In the genomic region with DNA sequence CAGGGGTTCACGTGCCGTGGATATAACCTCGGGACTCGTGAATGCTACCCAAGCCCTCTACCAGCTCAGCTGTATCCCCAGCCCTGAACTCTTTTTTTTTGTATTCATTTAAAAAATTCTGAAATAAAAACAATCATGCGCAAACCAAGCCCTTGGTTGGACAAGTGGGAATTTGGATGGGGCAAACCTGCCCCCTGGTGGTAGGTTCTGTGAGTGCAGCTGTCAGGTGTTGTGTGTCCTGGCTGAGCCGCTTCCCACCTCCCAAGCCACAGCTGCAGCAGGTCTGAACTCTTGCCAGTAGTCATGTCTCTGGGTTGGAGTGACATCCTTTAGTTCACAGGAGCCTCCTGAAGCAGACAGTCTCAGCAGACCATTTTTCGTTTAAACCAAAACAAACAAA, we compare ENCODE assay signal across 10 mouse cellular contexts. TPM values are rescaled to one million over a fixed set of nuclear protein-coding genes. Genes with fewer than 3 reads are reported as not detected.
DNase-seq lines count a peak whose midpoint lies in the region; ATAC-seq and TF ChIP-seq lines count a peak whose summit lies in the region.
"Had no signal": no experiment of that assay in that cellular context is flagged by ENCODE, and none has a peak within 500 bp of the region (broad histone marks: within the 10 kb centered on the region; RNA-seq: fewer than 3 reads in every experiment).

No protein-coding gene starts in this region.

- peaks cover 11% of the 10 kb centered on the region; the same call in 1 of the 2 replicates for H3K4me1 ChIP-seq in midbrain, embryonic 14.5 days (ENCODE audit: control insufficient read depth, insufficient read depth, low read length)
- peaks cover 8% of the 10 kb centered on the region for H3K4me1 ChIP-seq in midbrain, embryonic 16.5 days (ENCODE audit: control insufficient read depth, insufficient read depth, low read length)
- no peaks in the 10 kb centered on the region for H3K4me1 ChIP-seq in embryonic facial prominence, embryonic 11.5 days (ENCODE audit: control insufficient read depth, insufficient read depth, low read length)
- peaks cover 3% of the 10 kb centered on the region for H3K4me1 ChIP-seq in limb, embryonic 14.5 days (ENCODE audit: control insufficient read depth, insufficient read depth, low read length)

- H3K27me3 ChIP-seq in midbrain, embryonic 14.5 days (ENCODE audit: control insufficient read depth, insufficient read depth, low read length), result no peaks in the 10 kb centered on the region
- H3K27me3 ChIP-seq in midbrain, embryonic 16.5 days (ENCODE audit: control insufficient read depth, insufficient read depth, low read depth, low read length), result no peaks in the 10 kb centered on the region
- H3K27me3 ChIP-seq in embryonic facial prominence, embryonic 11.5 days (ENCODE audit: control insufficient read depth, insufficient read depth, low read length), result no peaks in the 10 kb centered on the region
- no peaks in the 10 kb centered on the region for H3K27me3 ChIP-seq in limb, embryonic 14.5 days (ENCODE audit: control insufficient read depth, insufficient read depth, low read length)

- no peaks in the 10 kb centered on the region for H3K36me3 ChIP-seq in midbrain, embryonic 14.5 days (ENCODE audit: control insufficient read depth, insufficient read depth, low read length)
- no peaks in the 10 kb centered on the region for H3K36me3 ChIP-seq in midbrain, embryonic 16.5 days (ENCODE audit: control insufficient read depth, insufficient read depth, low read length)
- no peaks in the 10 kb centered on the region for H3K36me3 ChIP-seq in embryonic facial prominence, embryonic 11.5 days (replicated peaks; ENCODE audit: control insufficient read depth, insufficient read depth, low read depth, low read length)
- H3K36me3 ChIP-seq in limb, embryonic 14.5 days (ENCODE audit: control insufficient read depth, insufficient read depth, low read length), result no peaks in the 10 kb centered on the region

- H3K4me3 ChIP-seq in midbrain, embryonic 14.5 days (replicated peaks; ENCODE audit: low read depth, low read length), result no peak overlapping the region
- no peak overlapping the region for H3K4me3 ChIP-seq in midbrain, embryonic 16.5 days (ENCODE audit: low read depth, low read length)
- no peak overlapping the region for H3K4me3 ChIP-seq in embryonic facial prominence, embryonic 11.5 days (ENCODE audit: low read depth, low read length)
- H3K4me3 ChIP-seq in limb, embryonic 14.5 days (replicated peaks; ENCODE audit: low read length), result no peak overlapping the region

- no peak for TF ChIP-seq POLR2A in limb, embryonic 14.5 days (IDR thresholded peaks at IDR 0.05; ENCODE audit: borderline replicate concordance, extremely low read depth, insufficient read depth, insufficient read length)

- no peak overlapping the region for H3K9ac ChIP-seq in midbrain, embryonic 14.5 days (replicated peaks; ENCODE audit: low read length)
- H3K9ac ChIP-seq in midbrain, embryonic 16.5 days (ENCODE audit: low read depth, low read length), result no peak overlapping the region
- H3K9ac ChIP-seq in embryonic facial prominence, embryonic 11.5 days (replicated peaks; ENCODE audit: low read length), result no peak overlapping the region
- no peak overlapping the region for H3K9ac ChIP-seq in limb, embryonic 14.5 days (ENCODE audit: low read depth, low read length, severe bottlenecking)

- H3K27ac ChIP-seq in midbrain, embryonic 14.5 days (replicated peaks; ENCODE audit: low read depth, low read length), result no peak overlapping the region
- no peak overlapping the region for H3K27ac ChIP-seq in midbrain, embryonic 16.5 days (ENCODE audit: low read length)
- H3K27ac ChIP-seq in embryonic facial prominence, embryonic 11.5 days (replicated peaks; ENCODE audit: low read depth, low read length), result no peak overlapping the region
- H3K27ac ChIP-seq in limb, embryonic 14.5 days (replicated peaks; ENCODE audit: low read depth, low read length), result no peak overlapping the region

- DNase-seq in midbrain, embryonic 14.5 days, result peak; percentile 87
- peak; percentile 75 for DNase-seq in adrenal gland, postnatal 25 days
- DNase-seq in embryonic facial prominence, embryonic 11.5 days (ENCODE audit: low spot score), result peak; percentile 89
- DNase-seq in heart, postnatal 4 days, result peak; percentile 87
- peak; percentile 78 for DNase-seq in limb, embryonic 14.5 days (ENCODE audit: low spot score)
- DNase-seq in retina, embryonic 14.5 days (ENCODE audit: low spot score), result peak; percentile 92
- peak; percentile 71 to 80 for DNase-seq in thymus, postnatal 36 days

- H3K4me2 ChIP-seq in midbrain, embryonic 14.5 days (ENCODE audit: low read length), result no peak overlapping the region
- H3K4me2 ChIP-seq in midbrain, embryonic 16.5 days (ENCODE audit: low read length), result no peak overlapping the region
- H3K4me2 ChIP-seq in embryonic facial prominence, embryonic 11.5 days (ENCODE audit: low read depth, low read length), result no peak overlapping the region
- H3K4me2 ChIP-seq in limb, embryonic 14.5 days (replicated peaks; ENCODE audit: low read depth, low read length, severe bottlenecking), result no peak overlapping the region

- ATAC-seq in midbrain, embryonic 14.5 days (ENCODE audit: low FRiP score, low TSS enrichment), result no peak
- ATAC-seq in midbrain, embryonic 16.5 days, result no peak
- no peak for ATAC-seq in embryonic facial prominence, embryonic 11.5 days (replicated peaks; ENCODE audit: insufficient number of reproducible peaks, low FRiP score, low TSS enrichment, low read depth)
- no peak for ATAC-seq in limb, embryonic 14.5 days (ENCODE audit: low FRiP score, low read depth)

- H3K9me3 ChIP-seq in midbrain, embryonic 14.5 days (ENCODE audit: control insufficient read depth, low read length), result no peaks in the 10 kb centered on the region
- no peaks in the 10 kb centered on the region for H3K9me3 ChIP-seq in midbrain, embryonic 16.5 days (replicated peaks; ENCODE audit: control insufficient read depth, low read length, poor library complexity, severe bottlenecking)
- no peaks in the 10 kb centered on the region for H3K9me3 ChIP-seq in embryonic facial prominence, embryonic 11.5 days (replicated peaks; ENCODE audit: control insufficient read depth, low read length)
- no peaks in the 10 kb centered on the region for H3K9me3 ChIP-seq in limb, embryonic 14.5 days (ENCODE audit: control insufficient read depth, low read length)

- 20% methylated on average over 7 of the region's 7 CpGs for WGBS in midbrain, embryonic 14.5 days
- WGBS in midbrain, embryonic 16.5 days, result 20% methylated on average over 7 of the region's 7 CpGs
- WGBS in embryonic facial prominence, embryonic 11.5 days, result 20% methylated on average over 7 of the region's 7 CpGs
- WGBS in limb, embryonic 14.5 days, result 20% methylated on average over 7 of the region's 7 CpGs

RNA-seq across cellular contexts. Expression of a gene that starts 4.4 kb away (rescaled TPM):
- polyA plus RNA-seq in midbrain, embryonic 14.5 days (2014; fragmentation: Nextera tagmentation; extraction: Ambion mirVana), result 41.0 and 48.6 TPM in 2 replicates
- 44.9 and 46.5 TPM in 2 replicates for polyA plus RNA-seq in midbrain, embryonic 16.5 days (2015; fragmentation: Nextera tagmentation; extraction: Ambion mirVana)
- total RNA-seq in adrenal gland, postnatal 25 days (2021), result 19.7 and 20.2 TPM in 2 replicates
- polyA plus RNA-seq in embryonic facial prominence, embryonic 11.5 days (2014; fragmentation: Nextera tagmentation; extraction: Ambion mirVana), result 22.8 and 24.4 TPM in 2 replicates
- total RNA-seq in heart, postnatal 4 days (2021), result 10 to 100 TPM; 11.8 to 12.2 TPM
- polyA plus RNA-seq in limb, embryonic 14.5 days (2012; rRNA removed), result 8.9 and 9.6 TPM in 2 replicates
- 18.4 and 20.5 TPM in 2 replicates for polyA plus RNA-seq in limb, embryonic 14.5 days (2014; fragmentation: Nextera tagmentation; extraction: Ambion mirVana)

RNA-seq across cellular contexts. Expression of a gene that starts 22.9 kb away (rescaled TPM):
- polyA plus RNA-seq in midbrain, embryonic 14.5 days (2014; fragmentation: Nextera tagmentation; extraction: Ambion mirVana), result 0.11 TPM in 1 of 2 replicates, not detected in the other
- polyA plus RNA-seq in midbrain, embryonic 16.5 days (2015; fragmentation: Nextera tagmentation; extraction: Ambion mirVana), result 0.45 and 0.62 TPM in 2 replicates
- total RNA-seq in adrenal gland, postnatal 25 days (2021), result not detected in 2 replicates
- polyA plus RNA-seq in embryonic facial prominence, embryonic 11.5 days (2014; fragmentation: Nextera tagmentation; extraction: Ambion mirVana), result 0.39 TPM in 1 of 2 replicates, not detected in the other
- 100 to 1,000 TPM; 199 to 226 TPM for total RNA-seq in heart, postnatal 4 days (2021)
- polyA plus RNA-seq in limb, embryonic 14.5 days (2012; rRNA removed), result 4.3 and 5.1 TPM in 2 replicates
- polyA plus RNA-seq in limb, embryonic 14.5 days (2014; fragmentation: Nextera tagmentation; extraction: Ambion mirVana), result 1.3 and 1.4 TPM in 2 replicates
- polyA plus RNA-seq: stomach, embryonic 14.5 days had no signal

RNA-seq across cellular contexts. Expression of a gene that starts 38.2 kb away (rescaled TPM):
- polyA plus RNA-seq in midbrain, embryonic 14.5 days (2014; fragmentation: Nextera tagmentation; extraction: Ambion mirVana), result 11.1 and 17.6 TPM in 2 replicates
- 12.9 and 16.2 TPM in 2 replicates for polyA plus RNA-seq in midbrain, embryonic 16.5 days (2015; fragmentation: Nextera tagmentation; extraction: Ambion mirVana)
- 6.2 and 8.3 TPM in 2 replicates for total RNA-seq in adrenal gland, postnatal 25 days (2021)
- polyA plus RNA-seq in embryonic facial prominence, embryonic 11.5 days (2014; fragmentation: Nextera tagmentation; extraction: Ambion mirVana), result 5.7 and 7.7 TPM in 2 replicates
- total RNA-seq in heart, postnatal 4 days (2021), result 10 to 100 TPM in 1 of 2 experiments, 1 to 10 TPM in 1; 8.9 to 10.3 TPM
- polyA plus RNA-seq in limb, embryonic 14.5 days (2012; rRNA removed), result 9.7 and 13.1 TPM in 2 replicates
- 5.2 and 5.4 TPM in 2 replicates for polyA plus RNA-seq in limb, embryonic 14.5 days (2014; fragmentation: Nextera tagmentation; extraction: Ambion mirVana)

RNA-seq across cellular contexts. Expression of a gene that starts 45.3 kb away (rescaled TPM):
- polyA plus RNA-seq in midbrain, embryonic 14.5 days (2014; fragmentation: Nextera tagmentation; extraction: Ambion mirVana), result 0.49 TPM in 1 of 2 replicates, not detected in the other
- polyA plus RNA-seq in midbrain, embryonic 16.5 days (2015; fragmentation: Nextera tagmentation; extraction: Ambion mirVana), result not detected in 2 replicates
- not detected in 2 replicates for total RNA-seq in adrenal gland, postnatal 25 days (2021)
- not detected in 2 replicates for polyA plus RNA-seq in embryonic facial prominence, embryonic 11.5 days (2014; fragmentation: Nextera tagmentation; extraction: Ambion mirVana)
- not detected for total RNA-seq in heart, postnatal 4 days (2021)
- polyA plus RNA-seq in limb, embryonic 14.5 days (2012; rRNA removed), result not detected in 2 replicates
- not detected in 2 replicates for polyA plus RNA-seq in limb, embryonic 14.5 days (2014; fragmentation: Nextera tagmentation; extraction: Ambion mirVana)
- total RNA-seq: gastrocnemius, postnatal 4 days had no signal
- polyA plus RNA-seq: stomach, embryonic 14.5 days had no signal

RNA-seq across cellular contexts. Expression of a gene that starts 46.7 kb away (rescaled TPM):
- 13.1 and 14.2 TPM in 2 replicates for polyA plus RNA-seq in midbrain, embryonic 14.5 days (2014; fragmentation: Nextera tagmentation; extraction: Ambion mirVana)
- 12.4 and 13.4 TPM in 2 replicates for polyA plus RNA-seq in midbrain, embryonic 16.5 days (2015; fragmentation: Nextera tagmentation; extraction: Ambion mirVana)
- 8.8 and 10.3 TPM in 2 replicates for total RNA-seq in adrenal gland, postnatal 25 days (2021)
- 16.5 and 18.3 TPM in 2 replicates for polyA plus RNA-seq in embryonic facial prominence, embryonic 11.5 days (2014; fragmentation: Nextera tagmentation; extraction: Ambion mirVana)
- total RNA-seq in heart, postnatal 4 days (2021), result 1 to 10 TPM; 5.8 TPM
- polyA plus RNA-seq in limb, embryonic 14.5 days (2012; rRNA removed), result 15.8 and 18.1 TPM in 2 replicates
- polyA plus RNA-seq in limb, embryonic 14.5 days (2014; fragmentation: Nextera tagmentation; extraction: Ambion mirVana), result 17.3 and 18.9 TPM in 2 replicates
